In the genomic region with DNA sequence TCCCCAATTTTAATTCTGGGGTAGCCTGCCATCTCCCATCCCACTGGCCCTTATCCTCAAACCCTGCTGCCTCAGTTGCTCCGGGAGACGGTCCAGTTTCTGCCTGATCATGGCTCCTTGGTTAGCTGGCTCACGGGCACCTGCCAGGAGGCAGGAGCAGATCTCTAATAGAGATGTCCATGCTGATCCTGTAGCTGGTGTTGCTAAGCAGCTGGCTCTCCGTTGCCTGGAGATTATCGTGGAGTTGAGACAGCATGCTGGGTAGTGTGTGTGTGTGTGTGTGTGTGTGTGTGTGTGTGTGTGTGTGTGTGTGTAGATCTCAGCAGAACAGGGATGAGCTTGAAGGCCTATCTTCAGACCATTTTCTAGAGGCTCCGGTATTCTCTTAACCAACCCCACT, we compare ENCODE assay signal across 20 mouse cellular contexts.
DNase-seq lines count a peak whose midpoint lies in the region; ATAC-seq and TF ChIP-seq lines count a peak whose summit lies in the region.
"Had no signal": no experiment of that assay in that cellular context is flagged by ENCODE, and none has a peak within 500 bp of the region (broad histone marks: within the 10 kb centered on the region; RNA-seq: fewer than 3 reads in every experiment).

No protein-coding gene starts in this region.

- WGBS in hindbrain, postnatal 0 days: 49% methylated on average over 6 of the region's 6 CpGs
- WGBS in hindbrain, embryonic 12.5 days: 89% methylated on average over 6 of the region's 6 CpGs
- 24% methylated on average over 6 of the region's 6 CpGs for WGBS in midbrain, postnatal 0 days

- no peak overlapping the region for H3K4me2 ChIP-seq in hindbrain, postnatal 0 days (ENCODE audit: low read depth, low read length)
- H3K4me2 ChIP-seq in hindbrain, embryonic 12.5 days (replicated peaks): no peak overlapping the region
- no peak overlapping the region for H3K4me2 ChIP-seq in midbrain, postnatal 0 days (ENCODE audit: low read depth, low read length, poor library complexity, severe bottlenecking)
- H3K4me2 ChIP-seq: embryonic facial prominence, embryonic 13.5 days; heart, embryonic 11.5 days; limb, embryonic 15.5 days had no signal

- peak; percentile 30 for DNase-seq in adrenal gland, postnatal 14 days
- DNase-seq in adrenal gland, adult 8-10 months: no peak
- peak; percentile 70 for DNase-seq in hindbrain, postnatal 0 days (ENCODE audit: low spot score)
- DNase-seq in brain, embryonic 14.5 days (ENCODE audit: low read depth): peak; percentile 79
- DNase-seq in midbrain, postnatal 0 days (ENCODE audit: low spot score): peak; percentile 70
- no peak for DNase-seq in lung, postnatal 4 days
- no peak for DNase-seq in gastrocnemius, postnatal 4 days (ENCODE audit: low spot score in 2 of 2)
- DNase-seq: adrenal gland, adult 2 months; cerebellum, adult 2 months; gastrocnemius, postnatal 14 days; heart, postnatal 36 days; lung, postnatal 36 days; thymus, postnatal 36 days had no signal

- no peak overlapping the region for H3K4me3 ChIP-seq in hindbrain, postnatal 0 days (ENCODE audit: low read length)
- no peak overlapping the region for H3K4me3 ChIP-seq in hindbrain, embryonic 12.5 days
- no peak overlapping the region for H3K4me3 ChIP-seq in midbrain, postnatal 0 days (ENCODE audit: low read depth, low read length)
- H3K4me3 ChIP-seq: embryonic facial prominence, embryonic 13.5 days; limb, embryonic 15.5 days had no signal

- H3K9me3 ChIP-seq in hindbrain, postnatal 0 days (ENCODE audit: low read length): no peaks in the 10 kb centered on the region
- no peaks in the 10 kb centered on the region for H3K9me3 ChIP-seq in hindbrain, embryonic 12.5 days (replicated peaks)
- H3K9me3 ChIP-seq in midbrain, postnatal 0 days (ENCODE audit: low read length): no peaks in the 10 kb centered on the region
- H3K9me3 ChIP-seq: limb, embryonic 15.5 days had no signal

- no peaks in the 10 kb centered on the region for H3K36me3 ChIP-seq in hindbrain, postnatal 0 days (ENCODE audit: insufficient read depth, low read length)
- no peaks in the 10 kb centered on the region for H3K36me3 ChIP-seq in hindbrain, embryonic 12.5 days
- H3K36me3 ChIP-seq in midbrain, postnatal 0 days (ENCODE audit: insufficient read depth, low read length): no peaks in the 10 kb centered on the region
- H3K36me3 ChIP-seq: embryonic facial prominence, embryonic 13.5 days; G1E; limb, embryonic 15.5 days had no signal

- H3K27ac ChIP-seq in hindbrain, postnatal 0 days: no peak overlapping the region
- no peak overlapping the region for H3K27ac ChIP-seq in hindbrain, embryonic 12.5 days
- no peak overlapping the region for H3K27ac ChIP-seq in midbrain, postnatal 0 days (ENCODE audit: low read depth, low read length)
- H3K27ac ChIP-seq: embryonic facial prominence, embryonic 13.5 days; limb, embryonic 15.5 days had no signal

- H3K27me3 ChIP-seq in hindbrain, postnatal 0 days (ENCODE audit: insufficient read depth, low read length): no peaks in the 10 kb centered on the region
- H3K27me3 ChIP-seq in hindbrain, embryonic 12.5 days: no peaks in the 10 kb centered on the region
- no peaks in the 10 kb centered on the region for H3K27me3 ChIP-seq in midbrain, postnatal 0 days (ENCODE audit: insufficient read depth, low read length)
- H3K27me3 ChIP-seq: embryonic facial prominence, embryonic 13.5 days; limb, embryonic 15.5 days had no signal

- no peak for TF ChIP-seq CTCF in hindbrain, postnatal 0 days (IDR thresholded peaks at IDR 0.05; ENCODE audit: low read depth)
- TF ChIP-seq CTCF in brain, embryonic 14.5 days (IDR thresholded peaks at IDR 0.05; ENCODE audit: borderline replicate concordance, extremely low read depth, insufficient read depth, insufficient read length): no peak
- TF ChIP-seq CTCF in midbrain, postnatal 0 days (IDR thresholded peaks at IDR 0.05): no peak

- no peak for TF ChIP-seq POLR2A in brain, embryonic 14.5 days (IDR thresholded peaks at IDR 0.05; ENCODE audit: borderline replicate concordance, extremely low read depth, insufficient read depth, insufficient read length, poor library complexity, severe bottlenecking)

- H3K4me1 ChIP-seq in hindbrain, postnatal 0 days (ENCODE audit: insufficient read depth, low read length): no peaks in the 10 kb centered on the region
- no peaks in the 10 kb centered on the region for H3K4me1 ChIP-seq in hindbrain, embryonic 12.5 days
- H3K4me1 ChIP-seq in midbrain, postnatal 0 days (ENCODE audit: insufficient read depth, low read length): no peaks in the 10 kb centered on the region
- H3K4me1 ChIP-seq: embryonic facial prominence, embryonic 13.5 days; limb, embryonic 15.5 days had no signal

- ATAC-seq in hindbrain, postnatal 0 days: peak; percentile 84
- ATAC-seq in hindbrain, embryonic 12.5 days (ENCODE audit: low FRiP score): no peak
- ATAC-seq in midbrain, postnatal 0 days (ENCODE audit: low FRiP score): peak; percentile 72
- ATAC-seq: CD4-positive, CD25-positive, alpha-beta regulatory T cell, adult 4 months; intestine, embryonic 16.5 days had no signal

- no peak overlapping the region for H3K9ac ChIP-seq in hindbrain, postnatal 0 days (replicated peaks; ENCODE audit: low read length)
- H3K9ac ChIP-seq in hindbrain, embryonic 12.5 days: no peak overlapping the region
- H3K9ac ChIP-seq in midbrain, postnatal 0 days (replicated peaks; ENCODE audit: low read length, poor library complexity, severe bottlenecking): no peak overlapping the region
- H3K9ac ChIP-seq: embryonic facial prominence, embryonic 13.5 days; limb, embryonic 15.5 days had no signal

Comparison
In these comparisons a context has a peak if more than half of its experiments do, and no peak if none do; other contexts are left out.
1. DNase-seq: peak in adrenal gland, postnatal 14 days (single experiment), hindbrain, postnatal 0 days (single experiment), brain, embryonic 14.5 days (single experiment) and midbrain, postnatal 0 days (single experiment); none in adrenal gland, adult 8-10 months (single experiment), lung, postnatal 4 days (0 of 2) and gastrocnemius, postnatal 4 days (0 of 2).